Mouse (Mus musculus): ENCODE measurements around the gene St6galnac3.

Gene St6galnac3

GRCm38 (mm10) chr3:153733364-153734159, 8.6 kb upstream of the St6galnac3 start:
- DNase-seq (ENCODE audit: low spot score in 2 of 2): no peak

GRCm38 (mm10) chr3:153732749-153733148, 7.8 kb upstream of the St6galnac3 start:
- no peak for DNase-seq (ENCODE audit: low spot score in 2 of 2)

- DNase-seq (ENCODE audit: low spot score in 2 of 2): no peak
Measured at GRCm38 (mm10) chr3:153732035-153732434, 7.1 kb upstream of the St6galnac3 start.

GRCm38 (mm10) chr3:153728577-153728976, 3.6 kb upstream of the St6galnac3 start:
- no peak for DNase-seq (ENCODE audit: low spot score in 2 of 2)

GRCm38 (mm10) chr3:153723467-153724079, 1.4 kb downstream of the St6galnac3 start:
- DNase-seq (ENCODE audit: low spot score in 2 of 2): no peak

- no peak for DNase-seq (ENCODE audit: low spot score in 2 of 2)
Measured at GRCm38 (mm10) chr3:153721525-153721924, 3.4 kb downstream of the St6galnac3 start.

- no peak for DNase-seq (ENCODE audit: low spot score in 2 of 2)
Measured at GRCm38 (mm10) chr3:153720922-153721321, 4.1 kb downstream of the St6galnac3 start.

GRCm38 (mm10) chr3:153720296-153720695, 4.7 kb downstream of the St6galnac3 start:
- DNase-seq (ENCODE audit: low spot score in 2 of 2): no peak

- DNase-seq (ENCODE audit: low spot score in 2 of 2): no peak
Measured at GRCm38 (mm10) chr3:153719256-153719970, 5.6 kb downstream of the St6galnac3 start.

- no peak for DNase-seq (ENCODE audit: low spot score in 2 of 2)
Measured at GRCm38 (mm10) chr3:153718724-153719123, 6.2 kb downstream of the St6galnac3 start.

GRCm38 (mm10) chr3:153717742-153718141, 7.2 kb downstream of the St6galnac3 start:
- no peak for DNase-seq (ENCODE audit: low spot score in 2 of 2)

GRCm38 (mm10) chr3:153715646-153716045, 9.3 kb downstream of the St6galnac3 start:
- DNase-seq (ENCODE audit: low spot score in 2 of 2): no peak

- no peak for DNase-seq (ENCODE audit: low spot score in 2 of 2)
Measured at GRCm38 (mm10) chr3:153710545-153710944, 14.4 kb downstream of the St6galnac3 start.

- no peak for DNase-seq (ENCODE audit: low spot score in 2 of 2)
Measured at GRCm38 (mm10) chr3:153707687-153708086, 17.3 kb downstream of the St6galnac3 start.

- no peak for DNase-seq (ENCODE audit: low spot score in 2 of 2)
Measured at GRCm38 (mm10) chr3:153706901-153707300, 18.1 kb downstream of the St6galnac3 start.

- no peak for DNase-seq (ENCODE audit: low spot score in 2 of 2)
Measured at GRCm38 (mm10) chr3:153701752-153702740, 22.9 kb downstream of the St6galnac3 start.

GRCm38 (mm10) chr3:153701172-153701571, 23.8 kb downstream of the St6galnac3 start:
- DNase-seq (ENCODE audit: low spot score in 2 of 2): no peak

- no peak for DNase-seq (ENCODE audit: low spot score in 2 of 2)
Measured at GRCm38 (mm10) chr3:153699086-153699485, 25.9 kb downstream of the St6galnac3 start.

GRCm38 (mm10) chr3:153692978-153693377, 32.0 kb downstream of the St6galnac3 start:
- DNase-seq (ENCODE audit: low spot score in 2 of 2): no peak

- DNase-seq (ENCODE audit: low spot score in 2 of 2): no peak
Measured at GRCm38 (mm10) chr3:153692206-153692813, 32.7 kb downstream of the St6galnac3 start.

- no peak for DNase-seq (ENCODE audit: low spot score in 2 of 2)
Measured at GRCm38 (mm10) chr3:153691537-153691936, 33.4 kb downstream of the St6galnac3 start.
